Mouse (Mus musculus): Measurements from ENCODE around the gene Il25. TPM values are rescaled to one million over a fixed set of nuclear protein-coding genes. Genes with fewer than 3 reads are reported as not detected.
A peak's percentile ranks its signal among the peaks of the same experiment; 100 is the strongest.

Gene Il25
- polyA plus RNA-seq, 1 experiment from 2014 or later: 0.74 TPM

- Histone ChIP-seq H3K9me3 (ENCODE audit: control insufficient read depth, low read length) (no peaks in the 10 kb centered on the region), H3K4me3 (replicated peaks; ENCODE audit: low read length) (no peak overlapping the region), H3K27ac (no peak overlapping the region), H3K9ac (no peak overlapping the region), H3K4me2 (replicated peaks) (no peak overlapping the region), H3K27me3 (ENCODE audit: control insufficient read depth, insufficient read depth, low read length) (no peaks in the 10 kb centered on the region), H3K36me3 (replicated peaks; ENCODE audit: control insufficient read depth, insufficient read depth) (no peaks in the 10 kb centered on the region), H3K4me1 (replicated peaks; ENCODE audit: control insufficient read depth, insufficient read depth, low read length) (peaks cover 11% of the 10 kb centered on the region)
- 92% methylated on average over 16 of the region's 16 CpGs for WGBS
- ATAC-seq (ENCODE audit: low FRiP score) (no peak), DNase-seq (ENCODE audit: low spot score) (no peak)
Measured at GRCm38 (mm10) chr14:54937361-54938182, 5.1 kb downstream of the Il25 start.

GRCm38 (mm10) chr14:54938431-54939219, 6.1 kb downstream of the Il25 start:
- no peak overlapping the region for H3K4me3 ChIP-seq (replicated peaks; ENCODE audit: low read length)
- no peaks in the 10 kb centered on the region for H3K36me3 ChIP-seq (replicated peaks; ENCODE audit: control insufficient read depth, insufficient read depth)
- peaks cover 7% of the 10 kb centered on the region for H3K4me1 ChIP-seq (replicated peaks; ENCODE audit: control insufficient read depth, insufficient read depth, low read length)
- H3K4me2 ChIP-seq (replicated peaks): no peak overlapping the region
- DNase-seq (ENCODE audit: low spot score) (no peak), ATAC-seq (ENCODE audit: low FRiP score) (no peak)
- H3K9me3 ChIP-seq (ENCODE audit: control insufficient read depth, low read length): no peaks in the 10 kb centered on the region
- WGBS: 77% methylated on average over 15 of the region's 15 CpGs
- H3K9ac ChIP-seq: no peak overlapping the region
- no peak overlapping the region for H3K27ac ChIP-seq
- no peaks in the 10 kb centered on the region for H3K27me3 ChIP-seq (ENCODE audit: control insufficient read depth, insufficient read depth, low read length)

GRCm38 (mm10) chr14:54939434-54940175, 7.1 kb downstream of the Il25 start:
- H3K4me1 ChIP-seq (replicated peaks; ENCODE audit: control insufficient read depth, insufficient read depth, low read length): peaks cover 7% of the 10 kb centered on the region
- DNase-seq (ENCODE audit: low spot score): peak; percentile 51
- H3K36me3 ChIP-seq (replicated peaks; ENCODE audit: control insufficient read depth, insufficient read depth): no peaks in the 10 kb centered on the region
- no peaks in the 10 kb centered on the region for H3K27me3 ChIP-seq (ENCODE audit: control insufficient read depth, insufficient read depth, low read length)
- WGBS: 54% methylated on average over 12 of the region's 12 CpGs
- H3K4me3 ChIP-seq (replicated peaks; ENCODE audit: low read length): no peak overlapping the region
- no peak overlapping the region for H3K27ac ChIP-seq
- no peak for ATAC-seq (ENCODE audit: low FRiP score)
- no peak overlapping the region for H3K4me2 ChIP-seq (replicated peaks)
- H3K9me3 ChIP-seq (ENCODE audit: control insufficient read depth, low read length): no peaks in the 10 kb centered on the region
- no peak overlapping the region for H3K9ac ChIP-seq

GRCm38 (mm10) chr14:54940176-54940530, 7.7 kb downstream of the Il25 start:
- Histone ChIP-seq H3K4me1 (replicated peaks; ENCODE audit: control insufficient read depth, insufficient read depth, low read length) (peaks cover 7% of the 10 kb centered on the region), H3K4me2 (replicated peaks) (no peak overlapping the region), H3K27ac (no peak overlapping the region), H3K27me3 (ENCODE audit: control insufficient read depth, insufficient read depth, low read length) (no peaks in the 10 kb centered on the region), H3K36me3 (replicated peaks; ENCODE audit: control insufficient read depth, insufficient read depth) (no peaks in the 10 kb centered on the region), H3K9me3 (ENCODE audit: control insufficient read depth, low read length) (no peaks in the 10 kb centered on the region), H3K9ac (no peak overlapping the region), H3K4me3 (replicated peaks; ENCODE audit: low read length) (no peak overlapping the region)
- 85% methylated on average over 3 of the region's 3 CpGs for WGBS
- DNase-seq (ENCODE audit: low spot score): no peak
- no peak for ATAC-seq (ENCODE audit: low FRiP score)

GRCm38 (mm10) chr14:54941024-54941978, 8.8 kb downstream of the Il25 start:
- H3K4me1 ChIP-seq (replicated peaks; ENCODE audit: control insufficient read depth, insufficient read depth, low read length): peaks cover 5% of the 10 kb centered on the region
- 69% methylated on average over 13 of the region's 13 CpGs for WGBS
- H3K27me3 ChIP-seq (ENCODE audit: control insufficient read depth, insufficient read depth, low read length): no peaks in the 10 kb centered on the region
- no peak overlapping the region for H3K9ac ChIP-seq
- H3K4me3 ChIP-seq (replicated peaks; ENCODE audit: low read length): no peak overlapping the region
- H3K4me2 ChIP-seq (replicated peaks): no peak overlapping the region
- ATAC-seq (ENCODE audit: low FRiP score) (no peak), DNase-seq (ENCODE audit: low spot score) (no peak)
- H3K36me3 ChIP-seq (replicated peaks; ENCODE audit: control insufficient read depth, insufficient read depth): no peaks in the 10 kb centered on the region
- H3K27ac ChIP-seq: no peak overlapping the region
- H3K9me3 ChIP-seq (ENCODE audit: control insufficient read depth, low read length): no peaks in the 10 kb centered on the region

GRCm38 (mm10) chr14:54942479-54942878, 10.0 kb downstream of the Il25 start:
- ATAC-seq (ENCODE audit: low FRiP score): no peak
- DNase-seq (ENCODE audit: low spot score): no peak
- no peaks in the 10 kb centered on the region for H3K27me3 ChIP-seq (ENCODE audit: control insufficient read depth, insufficient read depth, low read length)
- H3K4me3 ChIP-seq (replicated peaks; ENCODE audit: low read length): no peak overlapping the region
- no peaks in the 10 kb centered on the region for H3K36me3 ChIP-seq (replicated peaks; ENCODE audit: control insufficient read depth, insufficient read depth)
- no peak overlapping the region for H3K4me2 ChIP-seq (replicated peaks)
- no peaks in the 10 kb centered on the region for H3K9me3 ChIP-seq (ENCODE audit: control insufficient read depth, low read length)
- no peak overlapping the region for H3K27ac ChIP-seq
- 93% methylated on average over 8 of the region's 8 CpGs for WGBS
- no peaks in the 10 kb centered on the region for H3K4me1 ChIP-seq (replicated peaks; ENCODE audit: control insufficient read depth, insufficient read depth, low read length)
- H3K9ac ChIP-seq: no peak overlapping the region

- H3K27ac ChIP-seq: no peak overlapping the region
- H3K27me3 ChIP-seq (ENCODE audit: control insufficient read depth, insufficient read depth, low read length): no peaks in the 10 kb centered on the region
- H3K4me2 ChIP-seq (replicated peaks): no peak overlapping the region
- WGBS: 94% methylated on average over 7 of the region's 7 CpGs
- H3K9ac ChIP-seq: no peak overlapping the region
- DNase-seq (ENCODE audit: low spot score) (no peak), ATAC-seq (ENCODE audit: low FRiP score) (no peak)
- no peaks in the 10 kb centered on the region for H3K4me1 ChIP-seq (replicated peaks; ENCODE audit: control insufficient read depth, insufficient read depth, low read length)
- no peaks in the 10 kb centered on the region for H3K36me3 ChIP-seq (replicated peaks; ENCODE audit: control insufficient read depth, insufficient read depth)
- H3K9me3 ChIP-seq (ENCODE audit: control insufficient read depth, low read length): no peaks in the 10 kb centered on the region
- H3K4me3 ChIP-seq (replicated peaks; ENCODE audit: low read length): no peak overlapping the region
Measured at GRCm38 (mm10) chr14:54943971-54944370, 11.5 kb downstream of the Il25 start.

- H3K9ac ChIP-seq: no peak overlapping the region
- no peak for DNase-seq (ENCODE audit: low spot score)
- no peaks in the 10 kb centered on the region for H3K36me3 ChIP-seq (replicated peaks; ENCODE audit: control insufficient read depth, insufficient read depth)
- H3K4me2 ChIP-seq (replicated peaks): no peak overlapping the region
- 81% methylated on average over 2 of the region's 2 CpGs for WGBS
- no peak for ATAC-seq (ENCODE audit: low FRiP score)
- no peaks in the 10 kb centered on the region for H3K4me1 ChIP-seq (replicated peaks; ENCODE audit: control insufficient read depth, insufficient read depth, low read length)
- H3K27ac ChIP-seq: no peak overlapping the region
- H3K4me3 ChIP-seq (replicated peaks; ENCODE audit: low read length): no peak overlapping the region
- no peaks in the 10 kb centered on the region for H3K9me3 ChIP-seq (ENCODE audit: control insufficient read depth, low read length)
- no peaks in the 10 kb centered on the region for H3K27me3 ChIP-seq (ENCODE audit: control insufficient read depth, insufficient read depth, low read length)
Measured at GRCm38 (mm10) chr14:54944939-54945338, 12.4 kb downstream of the Il25 start.

Measured in hindbrain, embryonic 14.5 days (tissue).